Mouse (Mus musculus) embryo, embryonic 11 days (tissue): ENCODE measurements around the gene Pola2.

Experiments used
- DNase-seq: peaks from one replicate; pipeline ENCODE4 v3.0.0-alpha.2; 2015

Gene Pola2

DNA sequence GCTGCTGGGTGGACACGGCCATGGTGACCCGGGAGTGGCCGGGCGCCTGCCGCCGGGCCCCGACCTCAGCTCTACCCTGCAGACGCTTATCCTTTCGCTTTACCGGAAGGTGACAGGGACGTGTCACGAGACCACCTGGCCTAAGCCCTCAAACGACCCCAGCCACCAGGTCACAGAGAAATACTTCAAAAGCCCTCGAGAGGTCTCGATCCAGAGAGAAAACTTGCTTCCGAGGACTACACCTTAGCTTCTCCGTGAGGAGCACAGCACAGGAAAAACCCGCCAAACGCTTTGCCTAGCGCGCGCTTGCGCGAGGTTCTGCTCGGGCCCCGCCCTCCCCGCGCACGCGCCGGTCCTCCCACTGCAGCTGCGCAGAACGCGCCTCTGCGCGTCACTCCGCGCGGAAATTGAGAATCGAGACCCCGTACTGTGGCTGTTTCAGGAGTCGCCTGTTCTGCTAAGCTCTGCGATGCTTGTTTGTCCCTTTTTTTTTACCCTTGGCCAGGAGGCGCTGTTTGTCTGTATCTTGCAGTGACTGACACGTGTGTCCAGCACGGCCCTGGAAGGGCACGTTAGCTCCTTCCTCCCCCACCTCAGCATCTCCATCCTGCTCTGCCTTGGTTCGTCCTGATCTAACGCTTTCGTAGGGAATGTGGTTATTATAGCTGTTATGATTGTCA is at the start of gene Pola2:
Pola2 (minus strand) TSS at position 320 of the 680 bp plus-strand sequence.
- peak; percentile 96 for DNase-seq

DNA sequence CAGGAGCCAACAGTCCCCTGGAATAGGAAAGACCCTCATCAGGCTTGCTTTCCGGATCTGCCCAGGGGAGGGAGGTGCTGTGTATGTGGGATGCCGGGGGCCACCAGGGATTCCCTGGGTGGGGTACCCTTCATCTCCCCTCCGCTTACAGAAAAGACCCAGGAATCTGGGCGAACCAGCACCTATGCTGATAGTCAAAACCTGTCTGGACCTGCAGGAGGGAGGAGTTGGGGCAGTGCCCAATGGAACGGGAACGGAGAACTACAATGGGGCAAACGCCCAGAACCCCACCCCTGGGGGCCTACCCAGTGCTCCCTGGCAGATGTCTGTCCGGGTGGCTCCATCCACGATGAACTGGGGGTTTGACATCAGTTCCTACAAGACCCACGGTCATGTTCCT is 49.7 kb upstream of the Pola2 start:
- DNase-seq = no peak

DNA sequence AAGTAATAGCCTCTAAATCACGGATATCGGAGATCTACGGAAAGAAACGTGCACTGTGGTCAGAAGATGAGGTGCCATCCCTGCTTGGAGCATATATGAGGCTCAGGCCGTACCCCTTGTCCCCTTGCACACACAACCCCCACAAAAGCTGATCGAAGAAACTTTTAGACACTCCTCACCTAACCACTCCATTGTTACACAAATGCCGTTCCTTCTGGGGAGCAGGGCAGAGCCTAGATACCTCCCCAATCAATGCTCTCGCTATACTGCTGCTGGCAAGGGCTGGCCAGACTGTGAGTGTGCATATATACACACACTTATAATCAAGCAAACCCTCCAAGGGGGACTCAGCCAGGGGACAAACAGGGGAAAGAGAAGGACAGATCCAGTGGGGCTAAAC is 45.1 kb upstream of the Pola2 start:
- DNase-seq = no peak

DNA sequence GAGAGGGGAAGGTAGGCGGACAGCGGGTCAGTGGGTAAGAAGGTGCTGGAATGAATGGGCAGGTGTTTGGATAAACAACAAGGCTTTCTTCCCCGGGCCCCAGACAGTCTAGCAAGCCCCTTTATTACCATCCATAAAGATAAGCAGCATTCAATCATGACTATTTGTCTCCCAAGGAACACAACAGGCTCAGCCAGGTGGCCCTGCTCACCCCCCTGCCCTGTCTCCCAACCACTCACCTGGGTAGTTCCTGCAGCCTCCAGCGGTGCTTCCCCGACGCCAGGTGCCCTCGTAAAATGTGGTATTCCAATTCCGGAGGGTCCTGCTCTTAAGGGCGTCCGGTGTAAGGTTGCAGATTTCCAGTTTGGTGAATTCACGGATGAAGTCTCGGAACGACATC is 43.0 kb upstream of the Pola2 start:
- DNase-seq = no peak

DNA sequence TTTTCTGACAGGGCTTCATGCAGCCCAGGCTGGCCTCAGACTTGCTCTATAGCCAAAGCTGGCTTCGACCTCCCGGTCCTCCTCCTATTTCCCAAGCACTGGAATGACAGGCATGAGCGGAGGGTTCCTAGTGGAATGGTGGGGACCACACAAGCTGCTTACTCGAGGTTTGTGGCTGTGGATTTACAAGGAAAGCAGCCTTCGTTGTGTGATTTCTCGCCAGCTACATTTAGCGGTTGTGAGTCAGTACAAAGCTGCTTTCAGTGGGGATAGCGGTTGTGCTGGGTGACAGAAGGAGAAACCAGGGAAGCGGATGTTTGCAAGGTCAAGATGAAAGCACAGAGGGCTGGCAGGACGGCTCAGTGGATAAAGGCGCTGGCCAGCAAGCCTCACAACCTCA is 41.5 kb upstream of the Pola2 start:
- no peak for DNase-seq

DNA sequence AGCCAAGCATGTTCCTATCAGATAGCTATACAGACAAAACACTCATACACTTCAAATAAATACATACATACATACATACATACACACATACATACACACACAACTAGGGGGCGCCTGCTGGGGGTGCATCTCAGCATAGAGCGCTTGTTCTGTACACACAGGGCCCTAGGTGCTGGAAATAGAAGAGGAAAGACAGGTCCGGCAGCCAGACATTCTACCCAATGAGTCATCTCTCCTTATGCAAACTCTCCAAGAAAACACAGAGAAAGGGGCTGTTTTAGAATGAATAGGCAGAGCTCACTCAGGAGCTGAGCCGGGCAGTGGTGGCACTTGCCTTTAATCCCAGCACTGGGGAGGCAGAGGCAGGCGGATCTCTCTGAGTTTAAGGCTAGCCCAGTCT is 36.0 kb upstream of the Pola2 start:
- no peak for DNase-seq

DNA sequence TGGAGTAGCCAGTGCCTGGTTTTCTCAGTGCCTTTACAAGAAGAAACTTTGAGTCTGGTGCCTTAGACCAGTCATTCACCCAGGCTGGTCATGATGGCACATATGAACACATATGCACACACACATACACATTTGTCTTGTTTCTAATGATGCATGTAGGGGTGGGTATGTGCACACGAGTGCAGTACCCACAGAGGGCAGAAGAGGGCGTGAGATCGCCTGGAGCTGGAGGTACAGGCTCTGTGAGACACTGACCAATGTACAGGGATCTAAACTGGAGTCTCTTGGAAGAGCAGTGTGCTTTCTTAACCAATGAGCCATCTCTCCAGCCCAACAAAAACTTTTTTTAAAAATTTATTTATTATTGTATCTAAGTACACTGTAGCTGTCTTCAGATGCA is 34.2 kb upstream of the Pola2 start:
- DNase-seq = no peak

DNA sequence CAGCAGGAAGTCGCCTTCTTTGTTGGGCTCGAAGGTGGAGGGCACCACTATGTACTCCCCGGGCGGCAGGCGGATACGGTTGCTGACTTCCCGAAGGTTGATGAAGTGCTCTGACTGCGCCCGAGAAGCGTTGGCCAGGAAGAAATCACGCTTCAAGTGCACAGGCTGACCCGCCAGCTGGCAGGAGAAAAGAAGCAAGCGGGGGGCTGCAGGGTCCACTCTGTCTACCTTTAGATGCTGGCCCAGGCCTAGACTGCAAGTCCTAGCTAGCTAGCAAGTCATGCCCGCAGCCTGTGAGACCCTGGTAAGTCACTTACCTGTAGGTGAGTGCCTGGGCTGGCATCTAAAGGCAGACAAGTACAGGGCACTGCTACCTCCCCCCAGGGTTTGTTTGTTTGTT is 30.7 kb upstream of the Pola2 start:
- DNase-seq = no peak

DNA sequence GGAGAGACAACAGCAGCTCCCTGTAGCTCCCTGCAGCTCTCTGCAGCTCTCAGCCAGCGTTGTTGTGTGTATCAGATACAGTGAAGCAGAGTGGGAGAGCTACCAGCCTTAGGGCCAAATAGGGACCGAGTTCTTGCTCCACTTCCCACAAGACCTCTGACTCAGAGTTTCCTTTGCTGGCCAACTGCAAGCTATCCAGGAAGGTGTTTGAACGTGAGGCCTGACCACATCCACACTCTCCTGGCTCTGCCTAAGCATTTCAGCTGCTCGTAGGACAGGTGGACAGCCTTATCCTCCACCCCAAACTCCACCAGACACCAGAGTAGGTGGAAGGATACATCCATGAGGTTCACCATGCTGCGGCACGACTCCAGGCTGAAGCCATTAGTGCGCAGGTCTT is 28.0 kb upstream of the Pola2 start:
- DNase-seq = no peak

DNA sequence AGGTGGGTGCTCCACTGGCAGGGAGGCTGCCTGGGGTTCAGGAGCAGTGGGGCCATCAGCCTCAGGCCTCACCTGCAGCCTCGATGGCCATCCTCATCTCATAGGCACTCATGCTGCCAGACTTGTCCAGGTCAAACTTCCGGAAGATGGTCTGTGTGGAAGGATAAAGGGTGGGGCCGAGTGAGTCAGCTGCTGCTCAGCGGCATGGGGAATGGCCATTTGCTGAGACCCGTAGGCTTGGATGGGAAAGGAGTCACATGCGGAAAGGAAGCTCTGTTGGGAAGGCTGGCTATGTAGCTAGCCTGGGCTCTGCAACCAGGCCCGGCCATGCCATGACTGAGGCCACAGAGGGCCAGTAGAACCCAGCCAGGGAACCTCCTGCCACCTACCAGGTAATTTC is 27.5 kb upstream of the Pola2 start:
- no peak for DNase-seq

DNA sequence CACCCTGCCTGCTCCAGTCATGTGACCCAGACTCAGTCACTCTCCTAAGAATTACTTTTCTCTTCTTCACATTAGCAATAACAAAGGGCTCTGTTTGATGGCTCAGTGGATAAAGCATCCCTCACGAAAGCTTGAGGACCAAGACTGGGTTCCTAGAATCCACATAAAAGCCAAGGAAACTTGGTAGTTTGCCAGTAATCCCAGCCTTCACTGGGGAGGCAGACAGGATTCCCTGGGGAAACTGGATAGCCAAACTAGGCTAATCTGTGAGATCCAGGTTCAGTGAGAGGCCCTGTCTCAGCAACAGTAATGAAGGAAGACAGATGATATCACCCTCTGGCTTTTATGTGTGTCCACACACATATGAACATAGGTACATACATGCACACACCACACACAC is 26.9 kb upstream of the Pola2 start:
- no peak for DNase-seq

DNA sequence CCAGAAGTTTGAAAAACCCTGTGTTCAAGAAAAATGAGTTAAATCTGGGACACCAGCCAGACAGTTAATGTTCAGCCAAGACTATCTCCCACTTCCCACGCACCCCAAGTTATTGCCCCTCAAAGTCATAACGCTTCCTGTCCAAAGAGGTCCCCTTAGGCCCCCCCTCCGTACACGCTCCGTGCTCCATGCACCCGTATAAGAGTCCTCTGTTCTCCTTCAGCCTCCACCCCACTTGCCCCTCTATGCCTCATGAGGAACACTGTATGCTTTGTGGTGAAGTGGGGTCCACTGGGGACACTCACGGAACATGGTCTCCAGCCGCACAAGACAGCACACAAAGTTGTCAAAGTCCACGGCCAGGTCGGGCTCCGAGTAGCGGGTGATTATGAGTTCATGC is 26.0 kb upstream of the Pola2 start:
- no peak for DNase-seq

DNA sequence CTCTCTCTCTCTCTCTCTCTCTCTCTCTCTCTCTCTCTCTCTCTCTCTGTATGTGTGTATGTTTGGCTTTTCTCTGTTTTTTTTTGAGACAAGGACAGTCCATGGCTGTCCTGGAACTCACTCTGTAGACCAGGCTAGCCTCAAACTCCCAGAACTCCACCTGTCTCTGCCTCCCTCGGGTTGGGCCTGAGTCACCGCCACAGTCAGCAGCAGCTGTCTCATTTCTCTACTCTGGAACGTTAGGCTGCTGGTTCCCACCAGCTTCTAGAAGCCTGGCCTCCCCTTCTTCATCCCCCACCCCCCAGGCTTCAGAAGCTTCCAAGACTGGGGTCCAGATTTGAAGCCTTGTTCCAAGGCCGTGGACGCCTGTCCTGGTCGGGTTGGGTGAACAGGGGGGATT is 25.6 kb upstream of the Pola2 start:
- no peak for DNase-seq

DNA sequence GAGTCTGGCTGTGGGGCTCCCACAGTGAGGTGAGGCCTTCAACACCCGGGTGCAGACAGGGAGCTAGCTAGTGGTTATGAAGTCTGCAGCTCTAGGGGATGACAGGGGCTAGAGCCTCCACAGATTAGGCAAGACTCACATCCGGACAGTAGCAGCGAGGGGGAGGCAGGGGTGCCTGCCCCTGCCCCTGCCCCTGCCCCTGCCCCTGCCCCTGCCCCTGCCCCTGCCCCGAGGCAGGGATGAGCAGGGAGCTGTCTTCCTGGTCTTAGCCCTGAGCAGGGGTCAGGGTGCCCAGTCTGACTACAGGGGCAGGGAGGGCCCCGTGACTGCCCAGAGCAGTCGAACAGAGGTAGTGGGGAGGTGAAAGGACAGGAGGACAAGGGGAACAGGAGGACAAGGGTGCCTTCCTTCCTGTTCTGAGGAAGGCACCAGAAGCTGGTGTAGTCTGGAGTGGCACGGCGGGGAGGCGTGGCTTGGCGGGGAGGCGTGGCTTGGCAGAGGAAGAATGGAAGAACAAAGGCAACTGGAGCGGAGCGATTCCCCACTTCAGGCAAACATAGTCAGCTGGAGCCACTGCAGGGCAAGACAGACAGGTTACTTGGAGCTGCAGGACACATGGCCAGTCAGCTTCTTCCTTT is 24.9 kb upstream of the Pola2 start:
- peak; percentile 81 for DNase-seq

DNA sequence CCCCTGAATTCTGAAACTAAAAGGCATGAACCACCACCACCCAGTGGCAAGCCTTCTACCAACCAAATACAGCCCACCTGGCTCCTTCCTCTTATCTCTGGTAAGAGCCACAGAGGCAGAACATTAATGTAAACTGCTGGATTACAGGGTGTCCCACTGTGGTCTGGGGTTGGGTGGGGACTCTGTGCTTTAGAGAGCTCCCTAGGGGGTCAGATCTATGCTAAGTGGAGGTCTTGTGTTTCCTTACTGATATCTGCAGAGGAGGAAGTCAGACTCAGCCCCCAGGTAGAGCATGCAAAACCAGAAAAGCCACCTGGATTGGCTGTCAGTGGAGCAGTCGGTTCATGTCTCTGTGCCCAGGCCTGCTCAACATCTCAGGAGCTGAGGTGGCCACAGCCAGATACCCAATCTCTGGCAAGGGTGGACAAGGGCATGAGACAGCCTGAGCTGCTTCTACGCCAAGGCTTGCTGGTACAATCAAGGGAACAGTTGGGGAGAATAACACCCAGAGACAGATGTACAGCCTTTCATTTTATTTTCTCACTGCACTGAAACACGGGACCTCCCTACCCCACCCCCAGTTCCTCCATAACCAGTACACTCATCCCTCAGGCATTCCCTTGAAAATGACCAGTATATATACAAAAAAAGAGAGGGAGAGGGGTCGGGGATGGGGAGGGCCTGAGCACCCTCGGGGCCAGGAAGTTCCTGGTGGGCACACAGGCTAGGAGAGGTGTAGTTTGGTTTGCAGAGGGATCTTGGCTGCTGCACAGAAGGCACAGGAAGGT is 24.2 kb upstream of the Pola2 start:
- no peak for DNase-seq

DNA sequence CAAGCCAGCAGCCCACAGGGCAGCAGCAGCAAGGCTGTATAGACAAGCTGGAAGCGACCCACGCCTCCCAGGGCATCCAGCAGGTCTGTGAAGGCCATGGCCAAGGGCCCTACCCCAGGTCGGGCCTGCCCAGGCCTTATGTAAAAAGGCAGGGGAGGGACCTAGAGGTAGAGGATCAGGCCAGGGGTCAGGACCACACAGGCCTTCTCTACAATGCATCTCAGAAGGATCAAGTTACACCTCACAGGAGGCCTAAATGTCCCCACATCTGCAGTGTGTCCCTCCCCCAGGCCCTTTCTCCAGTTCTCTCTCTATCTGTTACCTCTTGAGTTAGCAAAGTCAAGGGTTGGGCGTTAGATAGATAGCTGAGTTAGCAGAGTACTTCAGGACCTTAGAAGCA is 22.0 kb upstream of the Pola2 start, which contains the start of gene Slc22a20:
Slc22a20 (minus strand) TSS at position 101 of the 400 bp plus-strand sequence.
- peak; percentile 8 for DNase-seq

DNA sequence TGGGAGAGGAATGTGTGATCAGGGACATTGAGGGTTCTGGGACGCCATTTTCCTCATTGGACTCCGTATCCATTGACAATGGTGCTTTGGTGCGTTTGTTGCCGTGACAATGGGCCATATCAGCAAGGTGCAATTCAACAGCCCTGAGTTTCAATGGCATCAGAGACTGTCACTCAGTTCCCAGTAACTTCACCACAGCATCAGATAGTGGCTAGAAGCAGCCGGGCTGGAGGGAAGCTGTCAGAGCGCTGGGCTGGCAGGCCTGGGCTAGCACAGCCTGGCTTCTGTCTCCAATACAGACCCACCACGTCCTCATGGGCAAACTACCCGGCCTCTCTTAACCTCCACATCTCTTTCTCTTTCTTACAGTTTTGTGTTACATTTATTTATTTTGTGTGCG is 16.5 kb upstream of the Pola2 start:
- DNase-seq = no peak

DNA sequence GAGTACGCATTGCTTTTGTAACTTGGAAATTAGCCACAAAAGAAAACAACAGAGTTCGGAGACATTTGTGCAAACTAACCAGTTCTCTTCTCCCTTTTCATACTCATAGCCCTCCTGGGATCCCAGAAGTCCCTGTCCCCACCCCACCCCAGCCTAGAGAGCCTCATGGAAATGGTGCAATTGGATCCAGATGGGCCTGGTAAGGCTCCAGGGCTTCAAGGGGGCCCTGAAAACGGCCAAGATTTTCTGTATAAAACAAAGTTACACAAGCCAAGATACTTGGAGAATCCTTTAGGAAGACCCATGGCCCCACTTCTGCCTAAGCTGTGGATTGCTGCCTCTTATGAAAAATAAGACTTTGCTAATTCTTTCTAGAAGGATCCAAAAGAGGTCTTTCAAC is 13.7 kb upstream of the Pola2 start:
- DNase-seq = no peak

DNA sequence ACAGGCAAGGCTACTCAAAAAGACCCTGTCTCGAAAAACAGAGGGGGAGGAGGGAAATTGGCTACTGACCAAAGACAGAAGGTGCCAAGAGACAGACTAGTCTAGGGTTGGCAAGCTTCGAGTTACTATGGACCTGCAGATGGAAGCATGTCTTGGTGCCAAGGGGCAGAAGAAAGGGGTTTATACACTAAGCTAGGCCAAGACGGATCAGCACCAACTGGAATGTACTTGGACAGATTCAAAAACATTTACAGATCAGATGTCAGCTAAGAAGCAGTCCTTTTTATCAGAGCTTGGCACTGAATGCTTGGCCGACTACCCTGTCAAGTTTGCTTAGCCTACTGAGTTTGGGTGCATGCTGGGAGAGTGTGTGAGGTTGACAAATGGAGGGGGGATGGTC is 11.7 kb upstream of the Pola2 start:
- DNase-seq = no peak

DNA sequence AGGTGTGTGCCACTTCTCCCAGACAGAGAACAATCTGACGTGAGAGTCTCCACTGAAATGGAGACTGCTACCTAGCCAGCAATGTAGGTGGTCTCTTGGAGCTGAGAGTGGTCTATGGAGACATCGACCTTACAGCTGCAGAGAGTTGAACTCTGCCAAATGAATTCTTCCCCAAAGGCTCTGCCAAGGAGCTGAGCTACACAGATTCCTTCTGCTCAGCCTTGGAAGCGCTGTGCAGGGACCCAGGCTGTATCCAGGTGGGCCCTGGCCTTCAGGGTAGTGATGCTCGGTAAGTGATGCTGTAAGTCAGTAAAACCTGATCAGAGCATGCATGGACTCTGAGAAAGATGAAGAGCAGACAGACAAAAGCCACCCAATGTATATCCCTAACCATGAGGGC is 11.1 kb upstream of the Pola2 start:
- no peak for DNase-seq

DNA sequence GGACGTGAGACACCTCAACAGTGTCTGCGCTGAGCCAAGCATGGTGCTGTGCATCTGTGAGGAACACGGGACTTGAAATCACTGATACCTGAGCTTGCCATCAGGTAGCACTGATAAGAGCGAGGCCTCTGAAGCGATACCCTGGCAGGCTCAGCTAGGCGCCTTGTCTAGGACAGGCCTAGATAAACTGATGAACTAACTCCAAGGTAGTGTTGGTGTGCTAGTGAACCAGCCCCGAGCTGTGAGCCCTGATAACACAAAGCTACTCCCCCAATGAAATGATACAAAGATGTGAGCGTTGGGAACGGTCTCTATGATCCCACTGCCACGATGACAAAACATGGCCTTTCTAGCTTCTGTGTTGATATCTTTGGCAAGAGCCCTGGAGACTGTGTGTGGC is 3.7 kb upstream of the Pola2 start:
- no peak for DNase-seq

DNA sequence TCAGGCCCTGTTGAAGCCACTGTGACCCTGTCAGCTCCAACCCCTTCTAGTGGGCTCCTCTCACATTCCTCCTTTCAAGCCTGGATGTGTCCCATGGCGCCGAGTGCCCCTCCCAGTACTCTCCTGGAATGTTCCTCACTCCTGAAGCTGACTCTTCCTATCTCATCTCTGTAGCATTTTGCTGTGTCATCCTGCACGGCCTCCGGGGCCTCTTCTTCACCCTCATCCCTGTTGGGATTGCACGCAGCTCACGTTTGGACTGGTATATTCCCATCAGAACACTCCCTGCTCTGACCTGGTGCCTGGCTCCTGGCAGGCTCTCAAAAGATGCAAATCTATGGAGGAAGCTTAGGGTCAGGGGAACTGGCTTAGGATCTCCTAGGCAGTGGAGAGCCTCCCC is 2.8 kb upstream of the Pola2 start:
- no peak for DNase-seq

DNA sequence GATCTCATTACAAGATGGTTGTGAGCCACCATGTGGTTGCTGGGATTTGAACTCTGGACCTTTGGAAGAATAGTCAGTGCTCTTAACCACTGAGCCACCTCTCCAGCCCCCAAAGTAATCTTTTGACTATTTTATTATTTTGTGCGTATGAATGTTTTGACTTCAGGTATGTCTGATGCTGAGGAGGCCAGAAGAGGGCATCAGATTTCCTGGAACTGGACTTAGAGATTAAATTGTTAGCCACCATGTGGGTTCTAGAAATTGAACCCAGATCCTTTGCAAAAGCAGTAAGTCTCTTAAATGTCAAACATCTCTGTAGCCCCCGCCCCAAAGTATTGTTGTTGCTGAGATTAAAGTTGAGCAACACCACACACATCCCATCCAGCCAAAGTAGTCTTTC is 1.9 kb upstream of the Pola2 start:
- DNase-seq = no peak

DNA sequence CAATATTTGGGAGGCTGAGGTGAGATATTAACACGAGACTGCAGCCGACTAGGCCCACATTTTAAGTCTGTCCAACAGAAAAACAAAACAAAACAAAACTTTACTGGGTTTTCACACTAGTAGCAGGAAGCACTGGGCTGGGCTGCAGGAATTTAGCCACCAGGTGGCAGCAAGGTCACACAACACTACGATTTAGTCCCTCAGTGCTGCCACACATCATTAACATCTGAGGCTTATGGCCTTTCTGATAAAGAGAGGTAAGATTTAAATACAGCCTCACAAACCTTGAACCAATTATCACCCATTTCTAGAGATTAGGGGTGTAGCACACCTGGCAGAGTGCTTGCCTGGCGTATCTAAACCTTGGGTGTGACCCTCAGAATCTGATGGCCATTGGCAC is 1.3 kb upstream of the Pola2 start:
- DNase-seq = peak; percentile 86
